Mouse (Mus musculus) myocyte (in vitro differentiated cells): ENCODE results near the gene Sat2. TPM values are rescaled to one million over a fixed set of nuclear protein-coding genes. Genes with fewer than 3 reads are reported as not detected.
"Not testable (repeated sequence)": the region's sequence is repeated elsewhere in the genome, so short reads cannot be mapped to it uniquely, and the experiment has no call there.

ENCODE experiments used
- H3K27me3 ChIP-seq: one replicate; pipeline ENCODE4 v1.6.1; 2011; ENCODE audit not compliant: control insufficient read depth, insufficient read depth, insufficient read length
- H3K36me3 ChIP-seq: one replicate; pipeline ENCODE4 v1.6.1; 2011; ENCODE audit not compliant: control insufficient read depth, insufficient read depth
- H3K4me2 ChIP-seq: one replicate; pipeline ENCODE4 v1.6.1; 2011; ENCODE audit warnings: low read depth, control low read depth
- H3K4me3 ChIP-seq: one replicate; pipeline ENCODE4 v1.5.1; 2011; ENCODE audit warnings: mild to moderate bottlenecking, control low read depth, moderate library complexity
- H3K79me2 ChIP-seq: one replicate; pipeline ENCODE4 v1.6.1; 2011; ENCODE audit not compliant: control insufficient read depth, insufficient read depth
- H3ac ChIP-seq: one replicate; pipeline ENCODE4 v1.6.1; 2011; ENCODE audit not compliant: control insufficient read depth, insufficient read length
- CEBPB ChIP-seq: IDR thresholded peaks from 2 replicates; pipeline ENCODE4 v1.6.1; 2011; ENCODE audit warnings: mild to moderate bottlenecking, moderate library complexity; ENCODE audit not compliant: poor library complexity, insufficient read depth, severe bottlenecking
- E2F4 ChIP-seq: IDR thresholded peaks from one replicate; pipeline ENCODE4 v1.6.1; 2011; ENCODE audit warnings: mild to moderate bottlenecking, control low read depth, moderate library complexity; ENCODE audit not compliant: insufficient read depth
- MAX ChIP-seq: IDR thresholded peaks from one replicate; pipeline ENCODE4 v1.6.1; 2011; ENCODE audit warnings: low read depth, mild to moderate bottlenecking, control low read depth
- MYOD1 ChIP-seq, 3 experiments: IDR thresholded peaks; one replicate each; pipeline ENCODE4 v1.6.1; 2011; ENCODE audit warnings: control low read depth in 2 of 3, low read depth in 2 of 3, mild to moderate bottlenecking in 2 of 3, moderate library complexity in 1 of 3; ENCODE audit not compliant: insufficient read length in 2 of 3, control insufficient read depth in 1 of 3
- MYOG ChIP-seq, 3 experiments: IDR thresholded peaks; one replicate each; pipeline ENCODE4 v1.6.1; 2011; ENCODE audit warnings: control low read depth in 2 of 3, low read depth in 2 of 3, mild to moderate bottlenecking in 2 of 3; ENCODE audit not compliant: insufficient read length in 2 of 3, control insufficient read depth in 1 of 3, insufficient read depth in 1 of 3
- POLR2A ChIP-seq: IDR thresholded peaks from one replicate; pipeline ENCODE4 v1.6.1; 2011; ENCODE audit warnings: low read depth, mild to moderate bottlenecking, control low read depth, moderate library complexity; ENCODE audit not compliant: insufficient read length
- POLR2AphosphoS2 ChIP-seq: IDR thresholded peaks from one replicate; pipeline ENCODE4 v1.6.1; 2011; ENCODE audit warnings: low read depth, control low read depth; ENCODE audit not compliant: insufficient read length
- REST ChIP-seq: IDR thresholded peaks from one replicate; pipeline ENCODE4 v1.6.1; 2011; ENCODE audit warnings: mild to moderate bottlenecking, control low read depth, moderate library complexity; ENCODE audit not compliant: insufficient read depth, insufficient read length
- SRF ChIP-seq: IDR thresholded peaks from one replicate; pipeline ENCODE4 v1.6.1; 2011; ENCODE audit warnings: low read depth; ENCODE audit not compliant: control insufficient read depth, insufficient read length
- TCF12 ChIP-seq: IDR thresholded peaks from one replicate; pipeline ENCODE4 v1.6.1; 2011; ENCODE audit warnings: mild to moderate bottlenecking, control low read depth; ENCODE audit not compliant: poor library complexity, insufficient read depth, severe bottlenecking
- TCF3 ChIP-seq: IDR thresholded peaks from one replicate; pipeline ENCODE4 v1.6.1; 2011; ENCODE audit warnings: low read depth, control low read depth; ENCODE audit not compliant: insufficient read length
- USF1 ChIP-seq: IDR thresholded peaks from one replicate; pipeline ENCODE4 v1.6.1; 2011; ENCODE audit warnings: low read depth, mild to moderate bottlenecking, control low read depth, moderate library complexity
- polyA plus RNA-seq: library from polyadenylated mRNA; unstranded; fragments of >200 nt; fragmentation: generic; extraction: Trizol; gene quantifications from one replicate; pipeline ENCODE4 v1.2.1, GENCODE M21; 2012; ENCODE audit warnings: missing spikeins

The Sat2 gene
- polyA plus RNA-seq, 1 experiment: 3.6 TPM

- H3ac ChIP-seq: no peak overlapping the region
- peak overlapping the region; percentile 55 for H3K4me3 ChIP-seq
- no peaks in the 10 kb centered on the region for H3K36me3 ChIP-seq
- TF ChIP-seq USF1 (no peak), POLR2AphosphoS2 (no peak), SRF (no peak), MYOD1 (IDR thresholded peaks at IDR 0.05; ENCODE audit: control insufficient read depth in 1 of 3, insufficient read length in 2 of 3, low read depth in 2 of 3) (no peak)
- peaks cover under 1% of the 10 kb centered on the region for H3K27me3 ChIP-seq
- no peak overlapping the region for H3K4me2 ChIP-seq
- no peaks in the 10 kb centered on the region for H3K79me2 ChIP-seq
Measured at GRCm38 (mm10) chr11:69623006-69623405, 1.2 kb downstream of the Sat2 start.

- not testable (repeated sequence) for H3K4me3 ChIP-seq, H3K36me3 ChIP-seq, H3K79me2 ChIP-seq, H3K27me3 ChIP-seq, H3ac ChIP-seq, H3K4me2 ChIP-seq
Measured at GRCm38 (mm10) chr11:69624339-69624738, 2.5 kb downstream of the Sat2 start.

- TF ChIP-seq USF1 (no peak), MAX (no peak), MYOG (IDR thresholded peaks at IDR 0.05; ENCODE audit: control insufficient read depth in 1 of 3, insufficient read depth in 1 of 3, insufficient read length in 2 of 3, low read depth in 2 of 3) (peak in 1 of 3 experiments; percentile 8)
- H3K4me2 ChIP-seq: peak overlapping the region; percentile 48
- H3ac ChIP-seq: no peak overlapping the region
- no peaks in the 10 kb centered on the region for H3K27me3 ChIP-seq
- peaks cover 1% of the 10 kb centered on the region for H3K79me2 ChIP-seq
- H3K36me3 ChIP-seq: no peaks in the 10 kb centered on the region
- no peak overlapping the region for H3K4me3 ChIP-seq
Measured at GRCm38 (mm10) chr11:69628286-69628685, 6.5 kb downstream of the Sat2 start.

- H3K79me2 ChIP-seq: peaks cover 16% of the 10 kb centered on the region
- no peak overlapping the region for H3K4me3 ChIP-seq
- H3K4me2 ChIP-seq: no peak overlapping the region
- H3K27me3 ChIP-seq: no peaks in the 10 kb centered on the region
- TF ChIP-seq REST (no peak), SRF (no peak), TCF3 (no peak), MAX (no peak), USF1 (no peak), MYOG (IDR thresholded peaks at IDR 0.05; ENCODE audit: control insufficient read depth in 1 of 3, insufficient read depth in 1 of 3, insufficient read length in 2 of 3, low read depth in 2 of 3) (no peak), E2F4 (no peak), MYOD1 (IDR thresholded peaks at IDR 0.05; ENCODE audit: control insufficient read depth in 1 of 3, insufficient read length in 2 of 3, low read depth in 2 of 3) (no peak), CEBPB (no peak), TCF12 (no peak), POLR2AphosphoS2 (no peak), POLR2A (no peak)
- H3K36me3 ChIP-seq: no peaks in the 10 kb centered on the region
- no peak overlapping the region for H3ac ChIP-seq
Measured at GRCm38 (mm10) chr11:69629802-69630201, 8.0 kb downstream of the Sat2 start.

- Histone ChIP-seq H3ac (peak within 1 kb of the TSS; percentile 34), H3K27me3 (no peaks in the 10 kb centered on the region), H3K4me3 (peak within 1 kb of the TSS; percentile 58), H3K4me2 (peak within 1 kb of the TSS; percentile 95), H3K79me2 (peaks cover 43% of the 10 kb centered on the region), H3K36me3 (no peaks in the 10 kb centered on the region)
- TF ChIP-seq POLR2A (peak; percentile 85), POLR2AphosphoS2 (peak; percentile 89), USF1 (no peak)
Measured at GRCm38 (mm10) chr11:69632284-69633089, 10.7 kb downstream of the Sat2 start, which contains the start of gene Fxr2. Gene Fxr2, plus strand, starts transcription at chr11:69632990.
